Mouse (Mus musculus) C2C12 (cell line): ENCODE results near the gene Slc6a19.

Experiments used
- CTCF ChIP-seq: IDR thresholded peaks from one replicate; pipeline ENCODE4 v1.5.1; 2011; ENCODE audit not compliant: control insufficient read depth, insufficient read depth, insufficient read length
- FOSL1 ChIP-seq: IDR thresholded peaks from one replicate; pipeline ENCODE4 v1.8.0; 2011; ENCODE audit warnings: mild to moderate bottlenecking, low read length; ENCODE audit not compliant: poor library complexity, insufficient read depth, severe bottlenecking
- MAX ChIP-seq: IDR thresholded peaks from one replicate; pipeline ENCODE4 v1.6.1; 2011; ENCODE audit warnings: mild to moderate bottlenecking, control low read depth
- MYOD1 ChIP-seq: IDR thresholded peaks from one replicate; pipeline ENCODE4 v1.6.1; 2011; ENCODE audit warnings: low read depth; ENCODE audit not compliant: control insufficient read depth, insufficient read length
- MYOG ChIP-seq: IDR thresholded peaks from one replicate; pipeline ENCODE4 v1.6.1; 2011; ENCODE audit not compliant: control insufficient read depth, insufficient read length; ENCODE audit errors: extremely low read depth
- USF1 ChIP-seq: IDR thresholded peaks from one replicate; pipeline ENCODE4 v1.6.1; 2011; ENCODE audit warnings: low read depth, mild to moderate bottlenecking, control low read depth, moderate library complexity

DNA sequence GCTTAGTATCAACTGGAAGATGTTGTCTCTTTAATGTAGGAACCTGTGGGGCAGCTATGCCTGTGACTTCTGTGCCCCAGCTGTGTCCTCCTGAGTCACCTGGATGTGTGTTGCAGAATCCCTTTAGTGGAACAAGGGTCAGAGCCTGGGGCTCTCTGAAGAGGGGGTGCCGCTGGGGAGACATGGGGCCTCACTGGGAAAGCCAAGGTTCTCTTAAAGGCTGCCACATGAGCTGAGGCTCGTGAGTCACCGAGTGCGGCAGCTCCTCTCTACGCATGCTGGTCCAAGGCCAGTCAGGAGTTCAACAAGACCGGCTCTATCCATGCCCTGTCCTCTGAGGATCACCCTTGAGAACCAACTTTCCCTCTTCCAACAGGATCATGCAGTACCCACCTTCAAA, 5.0 kb downstream of the Slc6a19 start:
- no peak for TF ChIP-seq MYOG
- no peak for TF ChIP-seq CTCF
- TF ChIP-seq USF1: no peak
- TF ChIP-seq MAX: no peak
- no peak for TF ChIP-seq MYOD1
- TF ChIP-seq FOSL1: no peak
